Mouse (Mus musculus) intestine, embryonic 14.5 days (tissue): ENCODE results near the gene Kif13a. TPM values are rescaled to one million over a fixed set of nuclear protein-coding genes. Genes with fewer than 3 reads are reported as not detected.

ENCODE experiments used
- ATAC-seq: fragments of 200-750 bp; cut with Nextera tagmentation; replicated peaks from 2 replicates; pipeline ENCODE4 v1.8.0; 2017; ENCODE audit warnings: low read depth, moderate number of reproducible peaks, moderate TSS enrichment, moderate library complexity; ENCODE audit not compliant: low FRiP score, low TSS enrichment
- DNase-seq: peaks from one replicate; pipeline ENCODE4 v3.0.0-alpha.2; 2018; ENCODE audit warnings: low spot score
- H3K27ac ChIP-seq: fragments of 300-500 bp; sonication (generic); 2 replicates; pipeline ENCODE4 v1.5.1; 2014; ENCODE audit warnings: low read depth, mild to moderate bottlenecking, control low read depth
- H3K27me3 ChIP-seq: fragments of 300-500 bp; sonication (generic); replicated peaks from 2 replicates; pipeline ENCODE4 v1.6.1; 2014; ENCODE audit warnings: low read length, control low read depth; ENCODE audit not compliant: control insufficient read depth, insufficient read depth
- H3K36me3 ChIP-seq: fragments of 300-500 bp; sonication (generic); 2 replicates; pipeline ENCODE4 v1.6.1; 2014; ENCODE audit warnings: low read length, control low read depth; ENCODE audit not compliant: control insufficient read depth, insufficient read depth
- H3K4me1 ChIP-seq: fragments of 300-500 bp; sonication (generic); replicated peaks from 2 replicates; pipeline ENCODE4 v1.6.1; 2014; ENCODE audit warnings: low read length, control low read depth, mixed read lengths; ENCODE audit not compliant: control insufficient read depth, insufficient read depth
- H3K4me2 ChIP-seq: fragments of 300-500 bp; sonication (generic); 2 replicates; pipeline ENCODE4 v1.6.1; 2014; ENCODE audit warnings: low read length
- H3K4me3 ChIP-seq: fragments of 300-500 bp; sonication (generic); 2 replicates; pipeline ENCODE4 v1.5.1; 2014; ENCODE audit warnings: low read depth, low read length, control low read depth, mixed read lengths
- H3K9ac ChIP-seq: fragments of 300-500 bp; sonication (generic); 2 replicates; pipeline ENCODE4 v1.6.1; 2014; ENCODE audit warnings: mild to moderate bottlenecking, low read length
- H3K9me3 ChIP-seq: fragments of 300-500 bp; sonication (generic); 2 replicates; pipeline ENCODE4 v1.6.1; 2016; ENCODE audit warnings: low read length, control low read depth; ENCODE audit not compliant: control insufficient read depth
- WGBS: fragments of 180-500 bp; shearing (Covaris S2); extraction: QIAGEN DNeasy Blood & Tissue Kit; methylation state at CpG from one replicate; pipeline ENCODE4 v1.1.7; 2014; 5-methylcytosine and 5-hydroxymethylcytosine counted together
- polyA plus RNA-seq: library from polyadenylated mRNA; unstranded; fragments of >200 nt; fragmentation: Nextera tagmentation; extraction: Ambion mirVana; gene quantifications from 2 replicates; pipeline ENCODE4 v1.2.1, GENCODE M21; 2014

Kif13a gene
- polyA plus RNA-seq, 1 experiment from 2014 or later = 20.3 TPM

- under 1% methylated on average over 75 of the region's 85 CpGs for WGBS
These were observed 202.4 kb downstream of the Kif13a start for GRCm38 (mm10) chr13:46727038-46727836.

GRCm38 (mm10) chr13:46726288-46727037 is 203.2 kb downstream of the Kif13a start:
- ATAC-seq (no peak), DNase-seq (peak; percentile 76)
- Histone ChIP-seq H3K4me3 (peak overlapping the region; percentile 74), H3K27me3 (no peaks in the 10 kb centered on the region), H3K9me3 (no peaks in the 10 kb centered on the region), H3K27ac (peak overlapping the region; percentile 98), H3K4me1 (peaks cover 13% of the 10 kb centered on the region; the same call in 1 of the 2 replicates), H3K36me3 (no peaks in the 10 kb centered on the region), H3K4me2 (peak overlapping the region; percentile 81), H3K9ac (peak overlapping the region; percentile 93)
- WGBS = under 1% methylated on average over 30 of the region's 30 CpGs

More at GRCm38 (mm10) chr13:46727038-46727836, 202.4 kb downstream of the Kif13a start:
- Histone ChIP-seq H3K4me3 (peak overlapping the region; percentile 74), H3K9ac (peak overlapping the region; percentile 93), H3K4me2 (peak overlapping the region; percentile 81), H3K9me3 (no peaks in the 10 kb centered on the region), H3K4me1 (peaks cover 13% of the 10 kb centered on the region; the same call in 1 of the 2 replicates), H3K27me3 (no peaks in the 10 kb centered on the region), H3K36me3 (no peaks in the 10 kb centered on the region), H3K27ac (peak overlapping the region; percentile 98)
- peak; percentile 89 for ATAC-seq
- peak; percentile 86 for DNase-seq

GRCm38 (mm10) chr13:46725227-46725626 is 204.4 kb downstream of the Kif13a start:
- WGBS = 34% methylated on average over 2 of the region's 2 CpGs
- peaks cover 13% of the 10 kb centered on the region; the same call in 1 of the 2 replicates for H3K4me1 ChIP-seq
- peak overlapping the region; percentile 74 for H3K4me3 ChIP-seq
- H3K9me3 ChIP-seq = no peaks in the 10 kb centered on the region
- H3K9ac ChIP-seq = no peak overlapping the region
- no peak overlapping the region for H3K27ac ChIP-seq
- H3K4me2 ChIP-seq = peak overlapping the region; percentile 81
- ATAC-seq (no peak), DNase-seq (no peak)
- H3K36me3 ChIP-seq = no peaks in the 10 kb centered on the region
- H3K27me3 ChIP-seq = no peaks in the 10 kb centered on the region

- Histone ChIP-seq H3K36me3 (no peaks in the 10 kb centered on the region), H3K4me1 (peaks cover 13% of the 10 kb centered on the region; the same call in 1 of the 2 replicates), H3K9ac (no peak overlapping the region), H3K4me2 (no peak overlapping the region), H3K27ac (no peak overlapping the region), H3K4me3 (no peak overlapping the region), H3K27me3 (no peaks in the 10 kb centered on the region), H3K9me3 (no peaks in the 10 kb centered on the region)
- DNase-seq = no peak
- no peak for ATAC-seq
These were observed 205.3 kb downstream of the Kif13a start for GRCm38 (mm10) chr13:46724371-46724770.

DNA sequence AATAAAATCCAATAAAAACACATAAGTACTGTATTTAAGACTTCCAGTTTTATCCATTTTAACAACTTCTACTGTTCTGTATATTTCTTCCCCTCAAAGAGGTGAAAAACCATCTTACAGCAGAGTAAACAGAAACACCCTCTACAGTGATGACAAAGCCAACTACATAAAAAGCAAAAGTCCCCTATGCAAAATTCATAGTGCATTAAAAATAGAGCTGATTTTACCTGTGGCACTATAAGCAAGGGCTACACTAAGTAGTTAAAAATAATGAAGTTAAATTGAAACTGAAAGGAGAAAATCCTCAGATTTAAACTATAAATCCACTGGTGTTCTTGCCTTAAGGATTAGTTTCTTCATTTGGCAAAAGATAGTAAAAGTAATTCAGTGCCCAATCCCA is 208.7 kb downstream of the Kif13a start:
- no peak overlapping the region for H3K9ac ChIP-seq
- no peaks in the 10 kb centered on the region for H3K27me3 ChIP-seq
- peaks cover 13% of the 10 kb centered on the region; the same call in 1 of the 2 replicates for H3K4me1 ChIP-seq
- no peak overlapping the region for H3K4me2 ChIP-seq
- H3K4me3 ChIP-seq = no peak overlapping the region
- ATAC-seq (no peak), DNase-seq (no peak)
- H3K27ac ChIP-seq = no peak overlapping the region
- H3K9me3 ChIP-seq = no peaks in the 10 kb centered on the region
- peaks cover 13% of the 10 kb centered on the region; the same call in 1 of the 2 replicates for H3K36me3 ChIP-seq

DNA sequence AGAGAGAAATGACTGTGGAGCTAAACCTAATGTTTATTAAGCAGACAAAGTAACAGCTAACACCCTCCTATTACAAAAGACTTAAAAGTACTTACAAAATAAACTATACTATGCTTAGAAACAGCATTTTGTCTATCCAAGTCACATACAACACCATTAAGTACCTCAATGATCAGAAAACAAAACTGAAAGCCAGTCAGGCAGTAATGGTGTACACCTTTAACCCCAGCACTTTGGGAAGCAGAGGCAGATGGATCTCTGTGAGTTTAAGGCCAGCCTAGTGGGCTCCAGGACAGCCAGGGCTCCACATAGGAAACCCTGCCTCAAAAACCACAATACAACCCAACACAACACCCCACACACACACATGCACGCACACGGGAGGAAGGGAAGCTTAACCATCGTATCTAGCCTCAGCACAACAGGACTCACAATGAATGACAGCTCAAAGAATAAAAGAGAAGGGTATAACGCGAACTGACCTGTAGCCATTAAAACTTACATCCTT is 210.7 kb downstream of the Kif13a start:
- Histone ChIP-seq H3K9ac (no peak overlapping the region), H3K9me3 (no peaks in the 10 kb centered on the region), H3K4me1 (no peaks in the 10 kb centered on the region), H3K27ac (no peak overlapping the region), H3K27me3 (no peaks in the 10 kb centered on the region), H3K36me3 (peaks cover 22% of the 10 kb centered on the region), H3K4me2 (no peak overlapping the region), H3K4me3 (no peak overlapping the region)
- ATAC-seq (no peak), DNase-seq (no peak)
- 83% methylated on average over 5 of the region's 5 CpGs for WGBS

DNA sequence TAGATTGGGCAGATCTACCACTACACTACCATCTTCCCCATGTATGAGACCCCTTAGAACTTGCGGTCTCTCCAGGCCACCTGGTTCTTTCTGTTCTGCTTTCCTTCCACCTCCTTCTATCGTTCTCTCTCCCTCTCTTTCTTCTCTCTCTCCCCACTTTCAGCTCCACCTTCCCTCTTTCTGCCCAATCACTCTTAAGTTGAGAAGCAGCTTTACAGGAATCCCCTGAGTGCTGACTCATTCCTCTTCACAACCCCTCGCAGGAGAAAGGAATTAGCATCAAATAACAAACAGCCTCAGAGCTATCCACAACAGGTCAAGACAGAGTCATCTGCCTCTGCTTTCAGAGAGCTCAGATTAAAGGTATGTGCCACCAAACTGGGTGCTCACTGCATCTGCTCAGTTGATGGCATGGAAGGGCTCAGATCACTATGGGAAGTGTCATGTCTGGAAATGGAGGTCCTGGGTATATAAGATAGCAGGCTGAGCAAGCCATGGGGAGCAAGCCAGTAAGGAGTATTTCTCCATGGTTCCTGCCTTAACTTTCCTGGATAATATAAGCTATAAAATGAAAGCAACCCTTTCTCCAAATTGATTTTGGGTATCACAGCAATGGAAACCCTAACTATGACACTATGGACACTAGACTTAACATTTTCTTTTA is 213.6 kb downstream of the Kif13a start:
- 77% methylated on average over 3 of the region's 3 CpGs for WGBS
- H3K36me3 ChIP-seq = peaks cover 47% of the 10 kb centered on the region
- no peaks in the 10 kb centered on the region for H3K4me1 ChIP-seq
- no peak overlapping the region for H3K4me2 ChIP-seq
- no peak overlapping the region for H3K4me3 ChIP-seq
- no peak overlapping the region for H3K27ac ChIP-seq
- DNase-seq (no peak), ATAC-seq (no peak)
- no peaks in the 10 kb centered on the region for H3K27me3 ChIP-seq
- H3K9ac ChIP-seq = no peak overlapping the region
- H3K9me3 ChIP-seq = no peaks in the 10 kb centered on the region

DNA sequence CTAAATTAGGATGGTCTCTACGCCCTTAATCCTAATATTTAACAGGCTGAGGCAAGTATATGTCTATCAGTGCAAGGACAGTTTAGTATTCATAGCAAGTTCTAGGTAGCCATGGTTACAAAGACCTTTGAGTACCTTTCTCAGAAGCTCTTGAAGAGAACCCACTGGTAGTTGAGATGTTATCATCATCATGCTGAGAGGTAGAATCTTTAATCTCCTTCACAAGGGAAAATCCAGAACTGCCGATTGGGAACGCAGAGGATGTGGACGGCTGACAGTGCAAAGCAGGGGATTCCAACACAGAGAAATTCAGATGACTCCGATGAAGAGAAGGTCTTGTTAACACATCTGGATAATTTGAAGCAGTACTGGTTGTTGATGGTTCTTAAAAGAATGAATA is 216.2 kb downstream of the Kif13a start:
- no peaks in the 10 kb centered on the region for H3K27me3 ChIP-seq
- DNase-seq = no peak
- no peaks in the 10 kb centered on the region for H3K4me1 ChIP-seq
- no peaks in the 10 kb centered on the region for H3K9me3 ChIP-seq
- H3K4me2 ChIP-seq = no peak overlapping the region
- WGBS = 95% methylated on average over 5 of the region's 5 CpGs
- ATAC-seq = no peak
- peaks cover 66% of the 10 kb centered on the region for H3K36me3 ChIP-seq
- H3K27ac ChIP-seq = no peak overlapping the region
- H3K4me3 ChIP-seq = no peak overlapping the region
- H3K9ac ChIP-seq = no peak overlapping the region
